Mouse (Mus musculus) midbrain, embryonic 16.5 days (tissue): Measurements from ENCODE around the gene Atl3. TPM values are rescaled to one million over a fixed set of nuclear protein-coding genes. Genes with fewer than 3 reads are reported as not detected.
A peak's percentile ranks its signal among the peaks of the same experiment; 100 is the strongest.
"Not testable (repeated sequence)": the region's sequence is repeated elsewhere in the genome, so short reads cannot be mapped to it uniquely, and the experiment has no call there.

Experiments used
- ATAC-seq: fragments of 200-750 bp; cut with Nextera tagmentation; 2 replicates; pipeline ENCODE4 v1.8.0; 2017; ENCODE audit warnings: moderate TSS enrichment
- H3K27ac ChIP-seq: fragments of 300-500 bp; sonication (generic); 2 replicates; pipeline ENCODE4 v1.5.1; 2014; ENCODE audit warnings: mild to moderate bottlenecking, low read length, mixed read lengths
- H3K27me3 ChIP-seq: fragments of 300-500 bp; sonication (generic); 2 replicates; pipeline ENCODE4 v1.6.1; 2014; ENCODE audit warnings: low read depth, low read length, mixed read lengths; ENCODE audit not compliant: control insufficient read depth, insufficient read depth
- H3K36me3 ChIP-seq: fragments of 300-500 bp; sonication (generic); 2 replicates; pipeline ENCODE4 v1.6.1; 2014; ENCODE audit warnings: mild to moderate bottlenecking, low read length, moderate library complexity, mixed read lengths; ENCODE audit not compliant: control insufficient read depth, insufficient read depth
- H3K4me1 ChIP-seq: fragments of 300-500 bp; sonication (generic); 2 replicates; pipeline ENCODE4 v1.6.1; 2014; ENCODE audit warnings: mild to moderate bottlenecking, low read length, mixed read lengths; ENCODE audit not compliant: control insufficient read depth, insufficient read depth
- H3K4me2 ChIP-seq: fragments of 300-500 bp; sonication (generic); 2 replicates; pipeline ENCODE4 v1.6.1; 2014; ENCODE audit warnings: mild to moderate bottlenecking, low read length, mixed read lengths
- H3K4me3 ChIP-seq: fragments of 300-500 bp; sonication (generic); 2 replicates; pipeline ENCODE4 v1.5.1; 2014; ENCODE audit warnings: low read depth, mild to moderate bottlenecking, low read length, moderate library complexity, mixed read lengths
- H3K9ac ChIP-seq: fragments of 300-500 bp; sonication (generic); 2 replicates; pipeline ENCODE4 v1.6.1; 2014; ENCODE audit warnings: low read depth, low read length, mixed read lengths
- H3K9me3 ChIP-seq: fragments of 300-500 bp; sonication (generic); replicated peaks from 2 replicates; pipeline ENCODE4 v1.6.1; 2014; ENCODE audit warnings: mild to moderate bottlenecking, low read length, mixed read lengths; ENCODE audit not compliant: control insufficient read depth, poor library complexity, severe bottlenecking
- WGBS: fragments of 180-500 bp; shearing (Covaris S2); extraction: QIAGEN DNeasy Blood & Tissue Kit; methylation state at CpG from one replicate; pipeline ENCODE4 v1.1.7; 2014; 5-methylcytosine and 5-hydroxymethylcytosine counted together
- polyA plus RNA-seq: library from polyadenylated mRNA; unstranded; fragments of >200 nt; fragmentation: Nextera tagmentation; extraction: Ambion mirVana; gene quantifications from 2 replicates; pipeline ENCODE4 v1.2.1, GENCODE M21; 2015

Gene Atl3
- polyA plus RNA-seq, 1 experiment from 2014 or later: 6.8 TPM

DNA sequence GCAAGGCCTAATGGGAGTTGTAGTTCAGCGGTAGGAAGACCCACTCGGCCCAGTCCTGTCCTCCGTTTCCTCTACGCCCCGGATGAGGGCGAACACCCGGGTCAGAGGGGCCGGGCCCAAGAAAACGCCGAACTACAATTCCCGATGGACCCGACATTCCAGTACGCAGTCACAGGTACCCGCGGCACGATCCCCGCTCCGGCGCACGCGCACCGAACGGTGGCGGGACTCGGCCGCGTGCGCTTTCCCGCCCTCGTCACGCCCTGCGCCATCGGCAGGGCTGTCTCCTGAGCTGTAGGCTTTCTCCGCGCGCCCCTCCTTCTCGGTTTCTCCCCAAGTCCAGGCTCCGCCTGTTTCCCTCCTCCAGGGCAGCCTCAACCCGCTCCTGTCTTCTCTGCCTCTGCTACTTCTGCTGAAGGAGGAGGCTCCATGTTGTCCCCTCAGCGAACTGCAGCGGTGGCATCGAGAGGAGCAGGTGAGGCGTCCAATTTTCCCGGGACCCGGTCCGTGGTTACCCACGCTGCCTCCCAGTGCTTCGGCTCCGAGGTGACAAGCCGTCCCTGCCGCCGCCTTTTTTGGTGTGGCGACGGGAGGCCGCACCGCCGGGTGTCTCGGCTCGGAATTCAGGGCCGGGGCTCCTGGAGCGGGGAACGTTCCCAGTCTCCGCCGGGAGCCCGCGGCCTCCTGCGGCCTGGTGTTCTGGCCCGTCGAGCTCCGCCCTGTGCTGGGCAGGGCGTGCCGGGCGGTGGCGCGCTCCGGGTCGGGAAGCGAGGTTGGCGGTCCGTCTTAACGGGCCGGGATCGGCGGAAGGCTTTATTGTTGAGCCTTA lies 561 bp downstream of the Atl3 start:
- Histone ChIP-seq H3K36me3 (no peaks in the 10 kb centered on the region), H3K9me3 (no peaks in the 10 kb centered on the region), H3K27ac (peak overlapping the region; percentile 97), H3K4me3 (peak overlapping the region; percentile 79), H3K27me3 (no peaks in the 10 kb centered on the region), H3K4me2 (peak overlapping the region; percentile 53), H3K9ac (peak overlapping the region; percentile 94), H3K4me1 (peaks cover 6% of the 10 kb centered on the region; the same call in 1 of the 2 replicates)
- peak; percentile 97 for ATAC-seq
- WGBS: under 1% methylated on average over 84 of the region's 84 CpGs

DNA sequence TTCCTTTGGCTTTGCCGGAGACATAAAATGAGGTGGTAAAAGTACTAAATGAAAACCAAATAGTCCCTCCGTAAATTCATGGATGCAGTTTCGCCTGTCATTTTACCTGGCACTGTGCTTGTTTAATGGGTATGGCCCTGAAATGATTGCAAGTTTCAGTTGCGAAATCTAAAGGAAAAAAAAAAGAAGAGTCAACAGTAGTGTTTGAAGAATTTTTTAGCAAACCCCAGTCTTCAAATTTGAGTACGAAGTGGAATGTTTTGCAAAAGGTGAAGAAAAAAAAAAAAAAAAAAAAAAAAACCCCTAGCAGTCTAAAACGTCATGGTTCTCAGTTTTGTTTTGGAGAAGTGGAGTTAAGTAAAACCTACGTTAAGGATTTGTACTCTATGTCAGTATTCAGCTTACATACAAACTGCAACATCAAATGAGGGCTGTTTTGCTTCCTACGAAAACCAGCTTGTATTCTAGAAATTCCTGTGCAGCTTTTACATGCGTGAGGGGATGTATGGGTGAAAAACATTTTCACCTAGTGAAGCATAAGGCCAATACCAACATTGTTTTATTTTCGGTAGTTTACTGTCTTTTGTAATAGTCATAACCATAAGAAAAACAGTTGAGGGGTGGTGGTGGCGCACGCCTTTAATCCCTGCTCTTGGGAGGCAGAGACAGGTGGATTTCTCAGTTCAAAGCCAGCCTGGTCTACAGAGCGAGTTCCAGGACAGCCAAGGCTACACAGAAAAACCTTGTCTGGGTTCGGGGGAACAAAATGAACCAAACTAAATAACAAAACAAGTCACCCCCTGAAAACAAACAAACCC lies 1.6 kb downstream of the Atl3 start:
- H3K9me3 ChIP-seq: no peaks in the 10 kb centered on the region
- peak overlapping the region; percentile 97 for H3K27ac ChIP-seq
- peak overlapping the region; percentile 94; the same call in 1 of the 2 replicates for H3K9ac ChIP-seq
- H3K36me3 ChIP-seq: no peaks in the 10 kb centered on the region
- 51% methylated on average over 14 of the region's 14 CpGs for WGBS
- H3K4me2 ChIP-seq: peak overlapping the region; percentile 53
- peaks cover 6% of the 10 kb centered on the region; the same call in 1 of the 2 replicates for H3K4me1 ChIP-seq
- no peak for ATAC-seq
- H3K4me3 ChIP-seq: peak overlapping the region; percentile 79
- H3K27me3 ChIP-seq: no peaks in the 10 kb centered on the region

DNA sequence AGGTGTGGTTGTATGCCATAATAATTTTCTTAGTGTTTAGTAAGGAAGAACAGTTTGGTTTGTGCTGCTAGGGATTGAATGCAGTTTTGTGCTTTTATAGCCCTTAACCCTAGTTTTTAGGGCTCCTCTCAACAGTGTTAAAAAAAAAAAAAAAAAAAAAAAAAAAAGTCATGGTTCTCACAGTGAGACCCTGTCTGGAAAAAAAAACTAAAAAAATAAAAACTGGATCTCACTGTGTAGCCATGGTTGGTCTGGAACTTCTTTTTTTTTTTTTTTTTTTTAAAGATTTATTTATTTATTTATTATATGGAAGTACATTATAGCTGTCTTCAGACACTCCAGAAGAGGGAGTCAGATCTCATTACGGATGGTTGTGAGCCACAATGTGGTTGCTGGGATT lies 2.2 kb downstream of the Atl3 start:
- WGBS: 81% methylated on average over 1 of the region's 1 CpGs
- H3K27ac ChIP-seq, H3K36me3 ChIP-seq, ATAC-seq, H3K4me3 ChIP-seq, H3K27me3 ChIP-seq, H3K4me1 ChIP-seq, H3K4me2 ChIP-seq, H3K9me3 ChIP-seq, H3K9ac ChIP-seq: not testable (repeated sequence)

DNA sequence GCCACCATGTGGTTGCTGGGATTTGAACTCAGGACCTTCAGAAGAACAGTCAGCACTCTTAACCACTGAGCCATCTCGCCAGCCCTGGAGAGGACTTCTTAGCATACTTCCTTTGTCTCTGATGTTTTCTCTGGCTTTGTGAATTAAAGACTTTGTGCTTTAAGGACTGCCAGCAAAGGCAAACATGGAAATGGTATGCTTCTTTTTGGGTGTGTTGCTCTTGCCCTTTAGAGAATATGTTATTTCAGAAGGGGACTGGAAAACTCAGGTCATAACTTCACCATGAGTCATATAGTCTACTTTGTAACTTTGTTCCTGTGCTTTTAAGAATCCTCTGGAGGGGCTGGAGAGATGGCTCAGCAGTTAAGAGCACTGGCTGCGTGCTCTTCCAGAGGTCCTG lies 5.0 kb downstream of the Atl3 start:
- peaks cover 6% of the 10 kb centered on the region; the same call in 1 of the 2 replicates for H3K4me1 ChIP-seq
- WGBS: 84% methylated on average over 2 of the region's 2 CpGs
- no peak overlapping the region for H3K4me2 ChIP-seq
- no peak overlapping the region for H3K4me3 ChIP-seq
- ATAC-seq: no peak
- H3K36me3 ChIP-seq: no peaks in the 10 kb centered on the region
- H3K9ac ChIP-seq: no peak overlapping the region
- no peaks in the 10 kb centered on the region for H3K27me3 ChIP-seq
- no peaks in the 10 kb centered on the region for H3K9me3 ChIP-seq
- H3K27ac ChIP-seq: no peak overlapping the region

DNA sequence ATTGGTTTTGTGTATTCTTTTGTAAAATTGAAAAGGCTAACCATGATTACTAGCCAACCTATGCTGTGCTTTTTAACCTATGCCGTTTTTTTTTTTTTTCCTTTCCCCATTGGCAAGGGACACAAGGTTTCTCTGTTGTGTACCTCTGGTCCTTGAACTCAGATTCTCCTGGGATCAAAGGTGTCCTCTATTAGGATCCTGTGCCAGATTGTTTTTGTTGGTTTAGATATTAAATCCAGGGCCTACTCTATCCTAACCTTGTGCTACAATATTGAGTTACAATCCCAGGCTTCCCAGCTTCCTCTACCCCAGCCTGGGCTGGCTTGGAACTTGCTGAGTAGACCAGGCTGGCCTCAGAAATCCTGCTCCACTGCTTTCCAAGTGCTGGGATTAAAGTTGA lies 6.9 kb downstream of the Atl3 start:
- Histone ChIP-seq H3K9me3 (no peaks in the 10 kb centered on the region), H3K4me3 (no peak overlapping the region), H3K27ac (no peak overlapping the region), H3K4me2 (no peak overlapping the region), H3K4me1 (peaks cover 3% of the 10 kb centered on the region; the same call in 1 of the 2 replicates), H3K27me3 (no peaks in the 10 kb centered on the region), H3K9ac (no peak overlapping the region), H3K36me3 (no peaks in the 10 kb centered on the region)
- WGBS: 95% methylated on average over 1 of the region's 1 CpGs
- ATAC-seq: no peak

DNA sequence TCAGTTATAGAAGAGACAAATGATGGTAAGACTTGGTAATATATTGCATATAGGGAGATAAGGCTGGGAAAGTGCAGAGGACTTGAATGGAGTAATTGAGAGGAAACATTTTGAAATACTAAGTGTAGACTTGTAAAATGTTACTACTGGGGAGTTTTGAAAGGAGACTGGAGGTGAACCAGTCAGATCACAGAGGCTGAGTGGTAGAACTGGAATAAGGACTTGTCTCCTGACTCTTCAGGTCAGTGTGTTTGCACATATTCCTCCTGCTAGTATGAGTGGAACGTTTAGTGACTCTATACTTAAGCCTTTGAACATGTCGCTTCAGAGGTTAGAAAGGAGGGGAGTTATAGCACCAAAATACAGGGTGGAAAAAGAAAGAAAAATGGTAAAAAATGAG lies 8.6 kb downstream of the Atl3 start:
- Histone ChIP-seq H3K36me3 (no peaks in the 10 kb centered on the region), H3K27ac (no peak overlapping the region), H3K4me1 (no peaks in the 10 kb centered on the region), H3K4me2 (no peak overlapping the region), H3K9ac (no peak overlapping the region), H3K4me3 (no peak overlapping the region), H3K9me3 (no peaks in the 10 kb centered on the region), H3K27me3 (no peaks in the 10 kb centered on the region)
- WGBS: 91% methylated on average over 2 of the region's 2 CpGs
- no peak for ATAC-seq

DNA sequence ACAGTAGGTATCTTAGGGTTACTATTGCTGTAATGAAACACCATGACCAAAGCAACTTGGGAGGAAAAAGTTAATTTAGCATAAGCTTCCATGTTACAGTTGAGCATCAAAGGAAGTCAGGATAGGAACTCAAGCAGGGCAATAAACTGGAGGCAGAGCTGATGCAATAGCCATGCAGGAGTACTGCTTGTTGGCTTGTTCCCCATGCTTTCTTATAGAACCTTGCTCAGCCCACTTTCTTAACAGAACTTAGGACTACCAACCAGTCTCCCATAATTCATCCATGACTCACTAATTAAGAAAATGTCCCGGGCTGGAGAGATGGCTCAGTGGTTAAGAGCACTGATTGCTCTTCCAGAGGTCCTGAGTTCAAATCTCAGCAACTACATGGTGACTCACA lies 12.5 kb downstream of the Atl3 start:
- Histone ChIP-seq H3K27me3 (no peaks in the 10 kb centered on the region), H3K9me3 (no peaks in the 10 kb centered on the region), H3K9ac (no peak overlapping the region), H3K4me3 (no peak overlapping the region), H3K4me2 (no peak overlapping the region), H3K27ac (no peak overlapping the region), H3K4me1 (no peaks in the 10 kb centered on the region), H3K36me3 (peaks cover 5% of the 10 kb centered on the region; the same call in 1 of the 2 replicates)
- ATAC-seq: no peak
- 88% methylated on average over 1 of the region's 1 CpGs for WGBS

DNA sequence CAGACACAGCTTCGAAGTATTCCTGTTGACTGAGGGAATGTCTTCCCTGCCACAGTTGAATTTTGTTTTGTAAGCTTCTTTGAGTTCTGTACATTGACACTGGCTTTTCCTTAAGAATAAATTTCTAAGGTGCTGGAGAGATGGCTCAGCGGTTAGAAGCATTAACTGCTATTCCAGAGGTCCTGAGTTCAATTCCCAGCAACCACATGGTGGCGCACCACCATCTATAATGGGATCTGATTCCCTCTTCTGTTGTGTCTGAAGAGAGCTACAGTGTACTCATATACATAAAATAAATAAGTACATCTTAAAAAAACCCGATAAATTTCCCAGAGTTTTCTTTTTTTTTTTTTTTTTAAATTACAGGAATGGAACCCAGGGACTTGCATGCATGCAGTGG lies 14.2 kb downstream of the Atl3 start:
- Histone ChIP-seq H3K4me1 (no peaks in the 10 kb centered on the region), H3K9ac (no peak overlapping the region), H3K36me3 (peaks cover 9% of the 10 kb centered on the region; the same call in 1 of the 2 replicates), H3K27ac (no peak overlapping the region), H3K27me3 (no peaks in the 10 kb centered on the region), H3K9me3 (no peaks in the 10 kb centered on the region), H3K4me2 (no peak overlapping the region), H3K4me3 (no peak overlapping the region)
- ATAC-seq: no peak
- 76% methylated on average over 4 of the region's 4 CpGs for WGBS

DNA sequence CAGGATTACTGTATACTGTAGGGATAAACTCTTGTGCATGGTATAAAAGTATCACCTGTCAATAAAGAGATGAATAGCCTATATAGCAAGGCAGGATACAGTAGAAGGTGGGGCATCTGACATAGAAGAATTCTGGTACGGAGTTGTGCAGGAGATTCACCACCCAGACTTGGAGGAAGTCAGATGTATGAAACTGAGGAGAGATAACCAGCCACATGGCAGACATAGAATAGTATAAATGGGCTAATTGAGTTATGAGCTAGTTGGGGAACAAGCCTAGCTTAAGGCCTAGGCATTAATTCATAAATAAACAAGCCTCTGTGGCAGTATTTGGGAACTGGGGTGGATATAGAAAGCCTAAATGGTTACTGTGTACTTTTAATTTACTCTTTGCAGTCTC lies 22.6 kb downstream of the Atl3 start:
- ATAC-seq: no peak
- Histone ChIP-seq H3K9ac (no peak overlapping the region), H3K4me3 (no peak overlapping the region), H3K27me3 (no peaks in the 10 kb centered on the region), H3K27ac (no peak overlapping the region), H3K9me3 (no peaks in the 10 kb centered on the region), H3K4me2 (no peak overlapping the region), H3K4me1 (no peaks in the 10 kb centered on the region), H3K36me3 (peaks cover 9% of the 10 kb centered on the region)
- 87% methylated on average over 1 of the region's 1 CpGs for WGBS
